Mouse (Mus musculus) hindbrain, embryonic 10.5 days (tissue): ENCODE measurements around the gene Gm21915. TPM values are rescaled to one million over a fixed set of nuclear protein-coding genes. Genes with fewer than 3 reads are reported as not detected.
A peak's percentile ranks its signal among the peaks of the same experiment; 100 is the strongest.

Experiments used
- DNase-seq: peaks from one replicate; pipeline ENCODE4 v3.0.0-alpha.2; 2017; ENCODE audit warnings: low spot score
- H3K27ac ChIP-seq: fragments of 300-500 bp; sonication (generic); 2 replicates; pipeline ENCODE4 v1.5.1; 2016; ENCODE audit warnings: mild to moderate bottlenecking, moderate library complexity
- H3K27me3 ChIP-seq: fragments of 300-500 bp; sonication (generic); 2 replicates; pipeline ENCODE4 v1.6.1; 2016; ENCODE audit warnings: mild to moderate bottlenecking; ENCODE audit not compliant: poor library complexity, insufficient read depth, severe bottlenecking
- H3K36me3 ChIP-seq: fragments of 300-500 bp; sonication (generic); 2 replicates; pipeline ENCODE4 v1.6.1; 2016; ENCODE audit warnings: mild to moderate bottlenecking, moderate library complexity
- H3K4me1 ChIP-seq: fragments of 300-500 bp; sonication (generic); replicated peaks from 2 replicates; pipeline ENCODE4 v1.6.1; 2016; ENCODE audit warnings: mild to moderate bottlenecking
- H3K4me3 ChIP-seq: fragments of 300-500 bp; sonication (generic); 2 replicates; pipeline ENCODE4 v1.5.1; 2016; ENCODE audit warnings: mild to moderate bottlenecking, moderate library complexity
- H3K9me3 ChIP-seq: fragments of 300-500 bp; sonication (generic); 2 replicates; pipeline ENCODE4 v1.6.1; 2016; ENCODE audit warnings: mild to moderate bottlenecking, moderate library complexity
- WGBS: fragments of 180-500 bp; shearing (Covaris S2); methylation state at CpG from one replicate; pipeline ENCODE4 v1.1.7; 2016; 5-methylcytosine and 5-hydroxymethylcytosine counted together
- polyA plus RNA-seq: library from polyadenylated mRNA; unstranded; fragments of >200 nt; fragmentation: Nextera tagmentation; extraction: Ambion mirVana; gene quantifications from 2 replicates; pipeline ENCODE4 v1.2.1, GENCODE M21; 2016

Gene Gm21915
- not detected in 2 replicates for polyA plus RNA-seq

- 88% methylated on average over 3 of the region's 3 CpGs for WGBS
These were observed at the start of gene Gm21915 for GRCm38 (mm10) chr9:40670313-40670712. Gene Gm21915 (plus strand): TSS chr9:40670613.

GRCm38 (mm10) chr9:40622265-40622664, 48.1 kb upstream of the Gm21915 start:
- Histone ChIP-seq H3K27me3 (peaks cover 18% of the 10 kb centered on the region; the same call in 1 of the 2 replicates), H3K27ac (no peak overlapping the region), H3K9me3 (no peaks in the 10 kb centered on the region), H3K4me1 (peaks cover 19% of the 10 kb centered on the region), H3K36me3 (no peaks in the 10 kb centered on the region), H3K4me3 (no peak overlapping the region)
- WGBS: 98% methylated on average over 3 of the region's 3 CpGs
- no peak for DNase-seq

More at GRCm38 (mm10) chr9:40670313-40670712, at the start of gene Gm21915:
- no peak for DNase-seq
- Histone ChIP-seq H3K4me3 (no peak within 1 kb of the TSS), H3K27me3 (no peaks in the 10 kb centered on the region; the same call in 1 of the 2 replicates), H3K4me1 (peaks cover 20% of the 10 kb centered on the region), H3K36me3 (no peaks in the 10 kb centered on the region), H3K27ac (peak within 1 kb of the TSS; percentile 24; the same call in 1 of the 2 replicates), H3K9me3 (no peaks in the 10 kb centered on the region)

GRCm38 (mm10) chr9:40622793-40623192, 47.6 kb upstream of the Gm21915 start:
- no peak for DNase-seq
- H3K4me1 ChIP-seq: peaks cover 17% of the 10 kb centered on the region
- peaks cover 16% of the 10 kb centered on the region; the same call in 1 of the 2 replicates for H3K27me3 ChIP-seq
- no peaks in the 10 kb centered on the region for H3K36me3 ChIP-seq
- no peaks in the 10 kb centered on the region for H3K9me3 ChIP-seq
- WGBS: 83% methylated on average over 4 of the region's 4 CpGs
- H3K27ac ChIP-seq: no peak overlapping the region
- H3K4me3 ChIP-seq: no peak overlapping the region

GRCm38 (mm10) chr9:40625341-40625740, 45.1 kb upstream of the Gm21915 start:
- DNase-seq: no peak

GRCm38 (mm10) chr9:40626566-40626965, 43.8 kb upstream of the Gm21915 start:
- no peak for DNase-seq
- WGBS: 54% methylated on average over 11 of the region's 11 CpGs

More at GRCm38 (mm10) chr9:40625341-40625740, 45.1 kb upstream of the Gm21915 start:
- H3K4me1 ChIP-seq: peaks cover 29% of the 10 kb centered on the region
- 82% methylated on average over 3 of the region's 3 CpGs for WGBS
- no peak overlapping the region for H3K27ac ChIP-seq
- H3K9me3 ChIP-seq: no peaks in the 10 kb centered on the region
- H3K27me3 ChIP-seq: peaks cover 8% of the 10 kb centered on the region; the same call in 1 of the 2 replicates
- no peak overlapping the region for H3K4me3 ChIP-seq
- no peaks in the 10 kb centered on the region for H3K36me3 ChIP-seq

GRCm38 (mm10) chr9:40627146-40627713, 43.2 kb upstream of the Gm21915 start:
- H3K27me3 ChIP-seq: peaks cover 8% of the 10 kb centered on the region; the same call in 1 of the 2 replicates
- H3K9me3 ChIP-seq: no peaks in the 10 kb centered on the region
- no peaks in the 10 kb centered on the region for H3K36me3 ChIP-seq
- no peak for DNase-seq
- peaks cover 41% of the 10 kb centered on the region for H3K4me1 ChIP-seq
- 34% methylated on average over 9 of the region's 9 CpGs for WGBS
- peak overlapping the region; percentile 40; the same call in 1 of the 2 replicates for H3K27ac ChIP-seq
- no peak overlapping the region for H3K4me3 ChIP-seq

More at GRCm38 (mm10) chr9:40626566-40626965, 43.8 kb upstream of the Gm21915 start:
- Histone ChIP-seq H3K36me3 (no peaks in the 10 kb centered on the region), H3K27ac (peak overlapping the region; percentile 69), H3K4me3 (no peak overlapping the region), H3K27me3 (peaks cover 8% of the 10 kb centered on the region; the same call in 1 of the 2 replicates), H3K9me3 (no peaks in the 10 kb centered on the region), H3K4me1 (peaks cover 41% of the 10 kb centered on the region)

- Histone ChIP-seq H3K27me3 (peaks cover 8% of the 10 kb centered on the region; the same call in 1 of the 2 replicates), H3K9me3 (no peaks in the 10 kb centered on the region), H3K27ac (0 out of 2 replicates have a peak overlapping the region, but pooled peaks have one; percentile 23), H3K36me3 (no peaks in the 10 kb centered on the region), H3K4me1 (peaks cover 41% of the 10 kb centered on the region), H3K4me3 (no peak overlapping the region)
- peak; percentile 79 for DNase-seq
- 63% methylated on average over 20 of the region's 20 CpGs for WGBS
These were observed 42.0 kb upstream of the Gm21915 start for GRCm38 (mm10) chr9:40628130-40629069.

- H3K9me3 ChIP-seq: no peaks in the 10 kb centered on the region
- H3K36me3 ChIP-seq: no peaks in the 10 kb centered on the region
- no peak overlapping the region for H3K4me3 ChIP-seq
- peaks cover 8% of the 10 kb centered on the region; the same call in 1 of the 2 replicates for H3K27me3 ChIP-seq
- WGBS: 49% methylated on average over 13 of the region's 13 CpGs
- peaks cover 41% of the 10 kb centered on the region for H3K4me1 ChIP-seq
- peak overlapping the region; percentile 4; the same call in 1 of the 2 replicates for H3K27ac ChIP-seq
- DNase-seq: no peak
These were observed 41.0 kb upstream of the Gm21915 start for GRCm38 (mm10) chr9:40629441-40629840.

- H3K36me3 ChIP-seq: no peaks in the 10 kb centered on the region
- peak overlapping the region; percentile 26; the same call in 1 of the 2 replicates for H3K27ac ChIP-seq
- no peak overlapping the region for H3K4me3 ChIP-seq
- H3K27me3 ChIP-seq: peaks cover 4% of the 10 kb centered on the region; the same call in 1 of the 2 replicates
- DNase-seq: no peak
- H3K4me1 ChIP-seq: peaks cover 41% of the 10 kb centered on the region
- no peaks in the 10 kb centered on the region for H3K9me3 ChIP-seq
- 65% methylated on average over 6 of the region's 6 CpGs for WGBS
These were observed 39.3 kb upstream of the Gm21915 start for GRCm38 (mm10) chr9:40631101-40631500.

- H3K4me1 ChIP-seq: peaks cover 37% of the 10 kb centered on the region
- H3K9me3 ChIP-seq: no peaks in the 10 kb centered on the region
- no peak overlapping the region for H3K27ac ChIP-seq
- H3K36me3 ChIP-seq: no peaks in the 10 kb centered on the region
- H3K27me3 ChIP-seq: no peaks in the 10 kb centered on the region
- H3K4me3 ChIP-seq: no peak overlapping the region
- no peak for DNase-seq
- 91% methylated on average over 10 of the region's 10 CpGs for WGBS
These were observed 38.9 kb upstream of the Gm21915 start for GRCm38 (mm10) chr9:40631505-40631904.

GRCm38 (mm10) chr9:40636054-40636453, 34.4 kb upstream of the Gm21915 start:
- H3K4me3 ChIP-seq: no peak overlapping the region
- 0 out of 2 replicates have a peak, but pooled peaks cover 5% of the 10 kb centered on the region for H3K27me3 ChIP-seq
- DNase-seq: peak; percentile 56
- WGBS: 24% methylated on average over 2 of the region's 2 CpGs
- 0 out of 2 replicates have a peak overlapping the region, but pooled peaks have one; percentile 87 for H3K27ac ChIP-seq
- H3K4me1 ChIP-seq: peaks cover 34% of the 10 kb centered on the region
- no peaks in the 10 kb centered on the region for H3K36me3 ChIP-seq
- no peaks in the 10 kb centered on the region for H3K9me3 ChIP-seq

- Histone ChIP-seq H3K4me1 (peaks cover 45% of the 10 kb centered on the region), H3K36me3 (no peaks in the 10 kb centered on the region), H3K4me3 (peak overlapping the region; percentile 55), H3K27ac (peak overlapping the region; percentile 87), H3K27me3 (peaks cover 15% of the 10 kb centered on the region), H3K9me3 (no peaks in the 10 kb centered on the region)
- WGBS: 28% methylated on average over 8 of the region's 8 CpGs
- DNase-seq: no peak
These were observed 32.6 kb upstream of the Gm21915 start for GRCm38 (mm10) chr9:40637705-40638393.
